Mouse (Mus musculus) neural tube, embryonic 11.5 days (tissue): ENCODE results near the gene Phc2. TPM values are rescaled to one million over a fixed set of nuclear protein-coding genes. Genes with fewer than 3 reads are reported as not detected.

Experiments used
- ATAC-seq: fragments of 200-750 bp; cut with Nextera tagmentation; 2 replicates; pipeline ENCODE4 v1.8.0; 2017; ENCODE audit warnings: moderate number of reproducible peaks, mild to moderate bottlenecking, moderate TSS enrichment, moderate library complexity; ENCODE audit not compliant: insufficient read depth, low FRiP score, low TSS enrichment
- DNase-seq: peaks from one replicate; pipeline ENCODE4 v3.0.0-alpha.2; 2015; ENCODE audit warnings: low spot score
- H3K27ac ChIP-seq: fragments of 300-500 bp; sonication (generic); 2 replicates; pipeline ENCODE4 v1.5.1; 2014; ENCODE audit warnings: low read depth, mild to moderate bottlenecking, low read length
- H3K27me3 ChIP-seq: fragments of 300-500 bp; sonication (generic); 2 replicates; pipeline ENCODE4 v1.6.1; 2014; ENCODE audit warnings: mild to moderate bottlenecking, low read length, mixed read lengths; ENCODE audit not compliant: control insufficient read depth, insufficient read depth
- H3K36me3 ChIP-seq: fragments of 300-500 bp; sonication (generic); 2 replicates; pipeline ENCODE4 v1.6.1; 2014; ENCODE audit warnings: mild to moderate bottlenecking, low read length, moderate library complexity, mixed read lengths; ENCODE audit not compliant: control insufficient read depth, insufficient read depth
- H3K4me1 ChIP-seq: fragments of 300-500 bp; sonication (generic); 2 replicates; pipeline ENCODE4 v1.6.1; 2014; ENCODE audit warnings: low read length, mixed read lengths; ENCODE audit not compliant: control insufficient read depth, insufficient read depth
- H3K4me2 ChIP-seq: fragments of 300-500 bp; sonication (generic); 2 replicates; pipeline ENCODE4 v1.6.1; 2014; ENCODE audit warnings: low read depth, mild to moderate bottlenecking, moderate library complexity
- H3K4me3 ChIP-seq: fragments of 300-500 bp; sonication (generic); 2 replicates; pipeline ENCODE4 v1.5.1; 2014; ENCODE audit warnings: low read depth, low read length
- H3K9ac ChIP-seq: fragments of 300-500 bp; sonication (generic); 2 replicates; pipeline ENCODE4 v1.6.1; 2014; ENCODE audit warnings: mild to moderate bottlenecking, low read length
- H3K9me3 ChIP-seq: fragments of 300-500 bp; sonication (generic); 2 replicates; pipeline ENCODE4 v1.6.1; 2016; ENCODE audit warnings: low read length; ENCODE audit not compliant: control insufficient read depth
- WGBS: fragments of 180-500 bp; shearing (Covaris S2); extraction: QIAGEN DNeasy Blood & Tissue Kit; methylation state at CpG from one replicate; pipeline ENCODE4 v1.1.7; 2014; 5-methylcytosine and 5-hydroxymethylcytosine counted together
- polyA plus RNA-seq: library from polyadenylated mRNA; unstranded; fragments of >200 nt; fragmentation: Nextera tagmentation; extraction: Ambion mirVana; gene quantifications from 2 replicates; pipeline ENCODE4 v1.2.1, GENCODE M21; 2014

Phc2 gene
- polyA plus RNA-seq, 1 experiment from 2014 or later = 123 TPM

DNA sequence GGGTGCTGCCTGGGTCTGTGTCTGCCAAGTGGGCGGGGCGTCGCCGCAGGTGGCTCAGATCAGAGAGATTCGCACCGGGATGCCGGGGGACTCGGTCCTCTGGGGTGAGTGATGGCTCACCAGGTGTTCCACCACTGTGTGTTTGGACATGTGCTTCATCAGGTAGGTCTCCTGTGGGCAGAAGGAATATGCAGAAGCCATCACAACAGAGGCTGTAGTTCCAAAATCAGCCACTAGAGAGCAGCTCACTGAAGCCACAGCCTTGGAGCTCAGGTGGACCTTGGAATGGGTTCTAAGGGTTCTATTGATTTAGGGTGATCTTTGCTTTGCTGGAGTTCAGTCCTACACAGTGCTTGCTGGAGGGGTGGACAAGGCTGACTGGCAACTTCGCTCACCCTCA, 120.0 kb downstream of the Phc2 start:
- no peak overlapping the region for H3K4me2 ChIP-seq
- H3K4me1 ChIP-seq = 0 out of 2 replicates have a peak, but pooled peaks cover 2% of the 10 kb centered on the region
- no peak overlapping the region for H3K9ac ChIP-seq
- H3K27me3 ChIP-seq = no peaks in the 10 kb centered on the region
- no peaks in the 10 kb centered on the region for H3K9me3 ChIP-seq
- H3K27ac ChIP-seq = no peak overlapping the region
- H3K36me3 ChIP-seq = peaks cover 38% of the 10 kb centered on the region
- 91% methylated on average over 9 of the region's 9 CpGs for WGBS
- DNase-seq (peak; percentile 51), ATAC-seq (no peak)
- H3K4me3 ChIP-seq = no peak overlapping the region

DNA sequence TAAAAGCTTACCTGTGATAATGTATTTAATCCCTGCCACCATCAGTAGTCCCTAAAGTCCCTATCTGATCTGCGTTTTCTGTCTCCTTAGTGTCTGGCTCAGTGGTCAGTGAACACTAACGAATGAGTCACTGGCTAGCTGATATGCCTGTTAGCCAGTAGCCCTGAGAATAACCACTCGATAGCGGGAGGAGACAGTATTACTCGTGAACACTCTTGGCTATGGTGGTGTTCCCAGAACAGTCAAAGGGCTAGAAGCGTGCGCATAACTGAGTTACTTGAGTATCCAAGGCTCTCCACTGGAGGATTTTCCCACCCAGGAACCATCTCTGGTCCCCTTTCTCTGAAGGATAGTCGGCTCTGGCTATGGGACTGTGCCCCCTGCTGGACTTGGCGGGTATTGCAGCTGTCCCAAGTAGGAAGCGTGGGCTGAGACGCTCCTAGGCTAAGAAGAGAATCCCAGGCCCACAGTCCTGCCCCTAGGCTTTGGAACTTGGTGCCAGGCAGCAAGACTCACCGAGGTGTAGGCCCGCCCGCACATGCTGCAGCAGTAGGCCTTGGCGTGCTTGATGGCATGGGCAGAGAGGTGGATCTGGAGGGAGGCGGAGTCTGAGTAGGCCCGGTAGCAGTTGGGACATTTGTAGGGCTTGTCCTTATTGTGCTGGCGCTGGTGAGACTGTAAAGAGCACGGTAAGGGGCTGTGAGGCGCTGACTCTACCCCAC, 122.2 kb downstream of the Phc2 start:
- no peaks in the 10 kb centered on the region for H3K9me3 ChIP-seq
- H3K27me3 ChIP-seq = no peaks in the 10 kb centered on the region
- no peak overlapping the region for H3K4me3 ChIP-seq
- H3K4me1 ChIP-seq = 0 out of 2 replicates have a peak, but pooled peaks cover 2% of the 10 kb centered on the region
- no peak overlapping the region for H3K9ac ChIP-seq
- 49% methylated on average over 19 of the region's 20 CpGs for WGBS
- no peak overlapping the region for H3K27ac ChIP-seq
- H3K4me2 ChIP-seq = no peak overlapping the region
- DNase-seq = peak; percentile 86
- peak; percentile 48 for ATAC-seq
- peaks cover 41% of the 10 kb centered on the region for H3K36me3 ChIP-seq

DNA sequence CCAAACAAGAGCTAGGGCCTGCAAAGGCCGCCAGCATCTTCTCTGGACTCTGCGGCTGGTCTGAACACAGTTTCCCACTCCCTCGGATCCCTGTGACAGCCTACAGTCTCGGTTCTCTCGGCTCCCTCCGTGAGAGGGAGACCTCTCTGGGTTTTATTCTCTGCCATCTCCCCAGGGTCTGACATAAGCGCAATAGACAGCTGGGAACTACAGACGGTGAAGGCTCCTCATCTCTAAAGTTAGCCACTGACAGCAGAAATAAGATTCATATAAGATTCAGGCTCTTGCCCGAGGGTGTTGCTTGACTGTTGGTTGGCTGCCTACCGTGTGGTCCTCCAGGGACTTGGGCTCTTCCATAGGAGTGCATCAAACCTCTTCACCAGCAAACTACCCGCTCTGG, 123.1 kb downstream of the Phc2 start:
- H3K27me3 ChIP-seq = no peaks in the 10 kb centered on the region
- H3K9me3 ChIP-seq = no peaks in the 10 kb centered on the region
- H3K27ac ChIP-seq = no peak overlapping the region
- H3K4me1 ChIP-seq = 0 out of 2 replicates have a peak, but pooled peaks cover 2% of the 10 kb centered on the region
- 86% methylated on average over 11 of the region's 11 CpGs for WGBS
- H3K36me3 ChIP-seq = peaks cover 40% of the 10 kb centered on the region
- H3K9ac ChIP-seq = no peak overlapping the region
- DNase-seq = no peak
- ATAC-seq = no peak
- H3K4me2 ChIP-seq = no peak overlapping the region
- H3K4me3 ChIP-seq = no peak overlapping the region

DNA sequence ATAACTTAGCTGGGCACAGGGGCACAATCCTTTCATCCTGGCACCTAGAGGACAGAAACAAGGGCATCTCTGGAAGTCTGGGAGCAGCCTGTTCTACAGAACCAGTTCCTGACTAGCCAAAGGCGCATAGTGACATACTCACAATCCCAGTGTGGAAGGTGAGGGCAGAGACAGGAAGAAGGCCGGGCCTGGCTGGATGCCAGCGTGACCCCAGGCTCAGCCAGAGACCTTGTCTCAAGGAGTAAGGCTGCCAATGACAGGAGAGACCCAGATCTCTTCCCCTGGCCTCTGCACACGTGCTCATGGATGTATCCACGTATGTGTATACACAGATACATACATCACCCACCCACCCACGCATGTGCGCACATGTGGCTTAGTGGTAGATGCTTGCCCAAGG, 127.5 kb downstream of the Phc2 start:
- 0 out of 2 replicates have a peak, but pooled peaks cover under 1% of the 10 kb centered on the region for H3K4me1 ChIP-seq
- ATAC-seq (no peak), DNase-seq (no peak)
- H3K4me2 ChIP-seq = no peak overlapping the region
- no peak overlapping the region for H3K27ac ChIP-seq
- H3K27me3 ChIP-seq = no peaks in the 10 kb centered on the region
- no peaks in the 10 kb centered on the region for H3K9me3 ChIP-seq
- no peak overlapping the region for H3K9ac ChIP-seq
- H3K36me3 ChIP-seq = peaks cover 40% of the 10 kb centered on the region
- no peak overlapping the region for H3K4me3 ChIP-seq
- 95% methylated on average over 7 of the region's 7 CpGs for WGBS

DNA sequence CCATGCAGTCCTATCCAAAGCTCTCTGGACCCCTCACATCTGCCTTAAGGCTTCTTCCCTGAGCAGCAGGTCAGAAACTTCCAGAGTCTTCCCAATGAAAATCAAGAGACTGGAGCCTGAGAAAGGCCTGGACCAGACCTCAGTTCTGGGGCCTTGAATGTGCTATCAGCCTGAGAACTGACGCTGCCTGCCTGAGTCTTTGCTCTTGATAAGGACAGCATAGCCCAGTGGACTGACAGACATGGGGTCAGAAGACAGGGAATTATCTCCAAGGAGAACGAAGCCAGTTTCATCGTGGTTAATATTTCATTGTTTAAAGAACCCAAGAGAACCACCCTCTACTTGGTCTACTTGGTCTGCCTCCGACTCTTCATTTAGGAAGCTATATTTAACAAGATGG, 128.1 kb downstream of the Phc2 start:
- DNase-seq (no peak), ATAC-seq (no peak)
- Histone ChIP-seq H3K9me3 (no peaks in the 10 kb centered on the region), H3K27me3 (no peaks in the 10 kb centered on the region), H3K27ac (no peak overlapping the region), H3K4me3 (no peak overlapping the region), H3K36me3 (peaks cover 42% of the 10 kb centered on the region), H3K4me2 (no peak overlapping the region), H3K9ac (no peak overlapping the region), H3K4me1 (no peaks in the 10 kb centered on the region)
- 87% methylated on average over 4 of the region's 4 CpGs for WGBS

DNA sequence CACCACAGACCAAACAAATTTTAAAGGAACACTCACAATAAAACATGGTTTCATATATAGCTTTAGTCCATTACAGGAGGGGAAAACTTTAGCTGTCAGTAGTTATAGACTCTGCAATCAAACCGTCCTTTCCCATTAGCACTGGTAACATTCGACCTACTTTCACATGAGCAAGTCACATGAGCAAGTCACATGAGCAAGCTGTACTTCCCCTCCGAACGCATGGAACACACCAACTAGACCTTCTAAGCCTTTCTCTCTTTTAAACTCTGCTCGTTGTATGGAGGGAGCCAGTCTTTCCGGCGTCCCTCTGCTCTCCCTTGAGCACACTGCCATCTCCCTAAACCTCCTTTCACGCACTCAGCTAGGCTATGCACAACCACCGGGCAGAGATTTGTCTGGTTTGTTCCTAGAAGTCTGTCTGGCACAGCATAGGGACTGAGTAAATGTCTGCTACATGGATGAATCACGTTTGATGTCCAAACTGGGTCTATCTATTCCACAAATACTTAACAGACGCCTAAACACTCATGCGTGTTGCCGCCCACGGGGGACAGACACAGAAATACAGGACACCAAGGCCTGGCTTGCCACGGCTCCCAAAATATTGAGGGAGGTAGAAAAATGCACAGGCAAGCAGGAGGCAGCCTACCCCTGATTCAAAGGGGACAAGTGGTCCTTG, 130.6 kb downstream of the Phc2 start:
- DNase-seq (no peak), ATAC-seq (no peak)
- Histone ChIP-seq H3K4me2 (no peak overlapping the region), H3K27me3 (no peaks in the 10 kb centered on the region), H3K9me3 (no peaks in the 10 kb centered on the region), H3K27ac (no peak overlapping the region), H3K4me1 (no peaks in the 10 kb centered on the region), H3K9ac (no peak overlapping the region), H3K36me3 (peaks cover 32% of the 10 kb centered on the region), H3K4me3 (no peak overlapping the region)
- WGBS = 93% methylated on average over 15 of the region's 15 CpGs

DNA sequence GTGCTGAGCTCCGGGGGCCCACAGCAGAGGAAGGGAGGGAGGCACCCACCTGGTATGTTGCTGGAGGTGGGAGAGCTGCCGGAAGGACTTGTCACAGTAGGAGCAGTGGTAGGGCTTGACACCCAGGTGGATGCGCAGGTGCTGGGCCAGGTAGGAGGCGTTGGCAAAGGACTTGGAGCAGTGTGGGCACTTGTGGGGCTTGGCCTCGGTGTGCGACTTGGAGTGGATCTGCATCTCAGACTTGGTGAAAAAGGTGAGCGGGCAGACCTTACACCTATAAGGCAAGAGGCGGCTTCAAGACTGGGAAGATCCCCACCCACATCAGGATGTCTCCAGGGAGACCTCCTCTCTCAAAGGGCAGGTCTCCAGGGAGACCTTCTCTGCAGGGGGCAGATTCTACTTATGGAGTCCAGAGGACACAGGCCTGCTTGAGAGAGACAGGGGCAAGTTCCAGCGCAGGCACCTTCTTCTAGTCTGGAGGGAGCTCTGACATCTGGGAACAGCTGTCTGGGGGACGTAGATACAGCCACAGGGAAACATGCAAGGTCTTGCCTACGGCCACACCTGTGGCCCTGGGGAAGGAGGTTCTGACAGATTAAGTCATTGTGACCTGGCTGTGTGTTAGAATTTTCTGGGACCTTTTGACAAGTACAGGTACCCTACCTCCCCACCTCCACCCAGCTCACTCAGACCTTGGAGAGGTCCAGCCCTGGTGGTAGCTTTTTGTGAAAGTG, 131.6 kb downstream of the Phc2 start:
- no peaks in the 10 kb centered on the region for H3K27me3 ChIP-seq
- H3K4me2 ChIP-seq = no peak overlapping the region
- peaks cover 30% of the 10 kb centered on the region for H3K36me3 ChIP-seq
- 89% methylated on average over 11 of the region's 11 CpGs for WGBS
- no peaks in the 10 kb centered on the region; the same call in 1 of the 2 replicates for H3K4me1 ChIP-seq
- DNase-seq = no peak
- no peak overlapping the region for H3K27ac ChIP-seq
- H3K4me3 ChIP-seq = no peak overlapping the region
- H3K9ac ChIP-seq = no peak overlapping the region
- no peak for ATAC-seq
- H3K9me3 ChIP-seq = no peaks in the 10 kb centered on the region

DNA sequence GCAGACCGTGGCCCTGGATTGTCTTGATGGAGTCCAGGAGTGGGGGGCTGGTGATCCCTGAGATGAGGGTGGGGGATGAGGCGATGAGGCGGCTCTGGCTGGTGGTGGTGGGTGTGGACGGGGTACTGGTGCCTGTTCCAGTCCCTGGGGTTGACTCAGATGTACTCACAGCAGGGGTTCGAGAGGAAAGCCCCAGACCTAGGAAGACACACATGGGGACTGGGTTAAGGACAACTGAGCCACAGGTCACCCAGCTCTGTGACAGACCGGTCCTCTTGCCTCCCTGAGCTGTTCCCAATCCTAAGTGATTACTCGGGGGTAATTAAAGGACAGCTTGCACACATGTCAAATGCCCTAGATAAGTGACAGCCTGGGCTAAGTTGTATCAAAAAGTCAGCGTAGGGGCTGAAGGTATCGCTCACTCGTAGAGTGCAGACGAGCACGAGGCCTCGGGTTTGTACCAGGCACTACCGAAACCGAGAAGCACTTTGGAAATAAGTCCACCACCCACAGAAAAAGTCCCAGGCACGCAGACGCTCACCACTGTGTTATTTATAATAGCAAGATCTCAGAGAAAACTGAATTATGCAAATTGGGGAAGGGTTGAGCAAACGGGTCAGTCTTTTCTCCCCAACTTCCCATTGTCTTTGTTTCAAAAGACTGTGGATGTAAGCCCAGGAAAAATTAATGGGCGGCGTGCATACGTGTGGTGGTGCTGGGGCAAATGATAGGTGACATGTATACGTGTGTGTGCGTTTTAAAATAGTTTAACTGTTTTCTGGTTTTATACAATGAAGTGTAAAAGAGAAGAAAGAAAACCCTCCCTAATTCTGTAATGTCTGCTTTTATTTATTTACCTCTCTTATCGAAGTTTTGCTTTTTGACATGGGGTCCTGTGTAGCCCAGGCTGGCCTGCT, 132.8 kb downstream of the Phc2 start:
- 91% methylated on average over 24 of the region's 24 CpGs for WGBS
- Histone ChIP-seq H3K9me3 (no peaks in the 10 kb centered on the region), H3K27me3 (no peaks in the 10 kb centered on the region), H3K4me3 (no peak overlapping the region), H3K4me1 (no peaks in the 10 kb centered on the region; the same call in 1 of the 2 replicates), H3K4me2 (no peak overlapping the region), H3K9ac (no peak overlapping the region), H3K27ac (no peak overlapping the region), H3K36me3 (peaks cover 28% of the 10 kb centered on the region)
- DNase-seq (no peak), ATAC-seq (no peak)
